Mouse (Mus musculus) kidney, postnatal 36 days (tissue): ENCODE results near the gene Srrm4.

Source experiments
- DNase-seq, 2 experiments: peaks; one replicate each; pipeline ENCODE4 v3.0.0; 2021 to 2022; ENCODE audit warnings: mixed read lengths in 2 of 2

Srrm4 gene

GRCm38 (mm10) chr5:116591346-116592048, at the start of gene Srrm4:
Srrm4 (minus strand) TSS chr5:116591817.
- peak; percentile 34 to 83 for DNase-seq

GRCm38 (mm10) chr5:116592801-116593430, 1.3 kb upstream of the Srrm4 start:
- DNase-seq: peak in 1 of 2 experiments; percentile 16

GRCm38 (mm10) chr5:116592049-116592800, 608 bp upstream of the Srrm4 start:
- no peak for DNase-seq

GRCm38 (mm10) chr5:116590698-116591097, 919 bp downstream of the Srrm4 start:
- DNase-seq: no peak

- DNase-seq: no peak
Observed at GRCm38 (mm10) chr5:116589631-116590030, 2.0 kb downstream of the Srrm4 start.

GRCm38 (mm10) chr5:116588836-116589235, 2.8 kb downstream of the Srrm4 start:
- DNase-seq: no peak

GRCm38 (mm10) chr5:116579533-116579932, 12.1 kb downstream of the Srrm4 start:
- no peak for DNase-seq

DNA sequence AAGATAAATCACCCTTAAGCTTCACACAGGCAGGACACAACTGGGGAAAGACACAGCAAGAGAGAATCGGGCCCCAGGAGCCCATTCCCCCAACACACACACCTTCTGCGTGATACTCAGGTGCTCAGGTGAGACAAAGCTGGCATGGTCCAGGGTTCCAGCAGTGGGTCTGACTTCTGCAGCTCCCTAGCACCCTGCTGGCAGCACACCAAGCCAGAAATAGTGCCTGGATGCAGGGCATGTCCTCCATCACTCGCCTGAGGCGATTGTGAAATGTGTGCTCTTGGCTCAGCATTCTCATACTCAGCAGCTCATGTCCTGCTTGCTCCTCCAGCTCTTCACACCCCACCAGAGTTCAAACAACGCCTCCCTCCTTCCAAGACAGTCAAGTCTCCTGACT, 14.5 kb downstream of the Srrm4 start:
- no peak for DNase-seq

DNA sequence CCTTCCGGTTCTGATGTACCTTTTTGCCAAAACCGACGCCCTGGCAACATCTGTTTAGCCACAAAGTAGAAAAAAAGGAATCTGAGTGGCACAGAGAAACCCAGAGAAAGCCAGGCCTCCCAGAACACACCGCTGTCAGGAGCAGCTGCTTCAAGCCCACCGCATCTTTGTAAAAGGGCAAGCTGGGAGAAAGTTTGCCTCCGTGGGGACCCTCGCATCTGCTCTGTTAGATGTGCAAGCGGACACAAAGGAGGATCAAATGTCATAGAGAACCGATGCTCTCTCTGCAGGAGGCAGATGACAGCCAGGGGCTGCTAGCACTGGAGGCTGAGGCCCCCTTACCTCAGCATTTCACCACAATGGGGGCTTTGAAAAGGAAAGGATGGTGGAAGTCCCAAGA, 18.3 kb downstream of the Srrm4 start:
- no peak for DNase-seq

DNA sequence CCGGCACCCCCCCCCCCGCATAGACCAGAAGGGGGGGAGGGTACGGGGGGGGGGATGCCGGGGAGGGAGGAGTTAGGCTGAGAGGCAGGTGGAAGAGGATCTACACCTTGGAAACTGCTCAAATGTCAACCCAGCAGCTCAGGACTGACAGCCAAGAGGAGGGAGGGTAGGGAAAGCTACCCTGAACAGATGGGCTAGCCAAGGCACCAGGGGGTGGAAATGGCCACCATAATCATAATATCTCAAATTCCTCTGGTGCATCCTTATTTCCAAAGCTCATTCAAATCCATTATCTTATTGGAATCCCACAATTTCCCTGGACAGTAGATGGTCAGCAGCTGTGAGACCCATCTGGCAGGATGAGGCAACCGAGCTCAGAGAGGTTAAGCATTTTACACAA, 19.7 kb downstream of the Srrm4 start:
- DNase-seq: no peak

DNA sequence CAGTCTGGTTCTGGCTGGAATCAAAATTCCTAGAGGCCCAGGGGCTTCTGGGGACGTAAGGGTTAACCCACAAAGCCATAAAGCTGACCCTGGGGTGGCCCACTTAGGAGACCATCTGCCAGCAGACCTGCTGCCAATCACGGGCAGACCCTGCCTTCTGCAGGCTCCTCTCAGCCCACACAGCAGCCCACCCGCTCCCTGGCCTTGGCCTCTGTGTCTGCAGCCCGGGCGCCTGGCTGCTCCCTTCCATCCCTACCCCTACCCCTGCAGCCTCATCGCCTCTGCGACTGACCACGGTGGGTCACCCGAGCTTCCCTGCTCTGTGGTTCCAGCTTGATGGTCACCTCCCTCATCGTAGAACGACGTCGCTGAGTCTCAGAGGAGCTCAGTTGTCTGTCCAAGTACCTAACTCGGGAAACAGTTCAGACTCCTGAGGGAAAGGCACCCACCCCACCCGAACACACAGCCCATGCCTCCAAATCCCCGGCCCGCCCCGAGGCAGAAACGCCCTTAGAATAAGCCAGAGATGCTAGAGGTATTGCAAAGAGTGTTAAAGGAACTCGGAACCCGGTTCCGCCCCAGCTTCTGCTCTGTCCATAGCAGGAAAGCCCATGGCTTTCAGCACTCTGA, 20.3 kb downstream of the Srrm4 start:
- no peak for DNase-seq

DNA sequence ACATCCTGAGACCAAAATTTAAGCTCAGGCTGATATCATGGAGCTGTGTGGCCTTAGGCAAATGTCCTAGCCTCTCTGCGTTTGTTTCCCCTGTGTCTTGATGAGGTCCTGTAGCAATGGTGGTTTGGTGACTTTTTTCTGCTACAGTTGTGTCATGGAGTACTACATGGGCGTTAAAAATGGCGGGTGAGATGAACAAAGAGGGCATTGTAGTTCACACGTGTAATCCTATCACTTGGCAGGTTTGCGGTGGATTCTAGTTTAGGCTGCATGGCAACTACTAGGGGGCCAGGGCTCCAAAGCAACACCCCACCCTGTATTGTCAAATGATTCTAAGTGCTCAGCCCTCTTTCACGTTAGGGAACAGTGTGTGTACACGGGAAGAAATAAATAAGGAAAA, 21.1 kb downstream of the Srrm4 start:
- DNase-seq: no peak

DNA sequence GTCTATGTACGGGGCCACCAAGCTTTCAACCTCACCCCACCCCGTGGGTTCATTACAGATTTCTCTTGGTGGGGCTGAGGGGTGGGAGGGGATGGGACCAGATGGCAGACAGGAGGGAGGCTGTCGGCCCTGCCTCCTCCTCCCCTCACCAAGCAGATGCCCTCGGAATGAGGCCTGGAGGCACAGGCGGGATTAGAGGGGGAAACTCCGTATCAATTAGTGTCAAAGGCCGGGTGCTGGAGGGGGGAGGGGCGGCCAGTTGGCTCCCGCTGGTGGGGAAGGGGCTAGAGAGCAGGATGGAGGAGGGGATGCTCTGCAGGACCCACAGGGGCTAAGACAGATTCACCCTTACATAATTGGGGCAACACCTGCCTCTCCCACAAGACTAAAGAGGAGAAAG, 22.0 kb downstream of the Srrm4 start:
- no peak for DNase-seq

DNA sequence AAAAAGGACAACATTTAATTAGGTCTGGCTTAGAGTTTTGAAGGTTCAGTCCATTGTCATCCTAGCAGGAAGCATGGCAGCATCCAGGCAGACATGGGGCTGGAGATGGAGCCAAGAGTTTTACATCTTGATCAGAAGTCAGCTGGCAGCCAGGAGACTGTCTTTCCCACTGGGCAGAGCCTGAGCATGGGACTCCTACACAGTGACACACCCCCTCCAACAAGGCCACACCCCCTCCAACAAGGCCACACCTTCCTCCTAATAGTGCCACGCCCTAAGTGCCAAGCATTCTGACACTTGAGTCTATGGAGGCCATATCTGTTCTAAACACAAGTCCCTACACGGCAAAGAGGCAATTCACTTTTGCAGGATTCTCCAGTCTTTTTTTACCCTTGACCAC, 23.6 kb downstream of the Srrm4 start:
- no peak for DNase-seq

- DNase-seq: no peak
Observed at GRCm38 (mm10) chr5:116567298-116567697, 24.3 kb downstream of the Srrm4 start.

GRCm38 (mm10) chr5:116566385-116567045, 25.1 kb downstream of the Srrm4 start:
- no peak for DNase-seq

DNA sequence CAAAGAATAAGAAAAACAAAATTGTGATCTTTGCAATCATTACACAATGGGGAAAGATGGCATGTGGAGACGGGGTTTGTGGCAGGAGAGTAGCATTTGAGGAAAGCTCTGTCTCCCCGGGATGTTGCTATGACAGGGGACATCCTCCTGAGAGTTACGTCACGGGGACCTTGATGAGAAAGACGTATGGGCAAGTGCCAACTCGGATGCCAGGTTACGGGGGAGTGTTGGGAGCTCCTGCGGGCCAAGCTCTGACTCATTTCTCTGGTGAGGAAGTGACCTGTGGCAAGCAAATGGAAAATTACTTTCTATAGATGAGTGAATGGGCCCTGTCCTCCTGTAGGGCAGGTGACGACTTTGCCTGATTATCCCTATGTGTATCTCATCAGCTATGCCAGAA, 26.0 kb downstream of the Srrm4 start:
- DNase-seq: no peak

- no peak for DNase-seq
Observed at GRCm38 (mm10) chr5:116564391-116564790, 27.2 kb downstream of the Srrm4 start.

- no peak for DNase-seq
Observed at GRCm38 (mm10) chr5:116563713-116564112, 27.9 kb downstream of the Srrm4 start.

DNA sequence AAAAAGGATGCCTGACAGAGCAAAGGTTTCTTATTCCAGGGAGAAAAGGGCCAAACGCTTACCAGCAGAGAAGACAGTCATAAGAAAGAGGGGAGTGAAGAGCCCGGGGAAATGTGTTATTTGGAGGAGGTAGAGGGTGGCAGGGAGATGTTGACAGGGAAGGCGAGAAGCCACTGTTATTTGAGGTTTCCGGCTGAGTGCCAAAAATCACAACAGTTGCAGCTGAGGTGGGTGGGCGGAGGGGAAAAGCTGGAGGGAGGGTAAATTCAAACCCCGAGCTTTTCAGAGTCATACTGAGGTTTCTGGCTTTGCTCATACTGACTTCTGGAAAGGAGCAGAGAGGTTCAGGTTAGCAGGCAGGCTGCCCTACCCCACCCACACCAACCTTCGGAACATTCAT, 32.5 kb downstream of the Srrm4 start:
- no peak for DNase-seq

DNA sequence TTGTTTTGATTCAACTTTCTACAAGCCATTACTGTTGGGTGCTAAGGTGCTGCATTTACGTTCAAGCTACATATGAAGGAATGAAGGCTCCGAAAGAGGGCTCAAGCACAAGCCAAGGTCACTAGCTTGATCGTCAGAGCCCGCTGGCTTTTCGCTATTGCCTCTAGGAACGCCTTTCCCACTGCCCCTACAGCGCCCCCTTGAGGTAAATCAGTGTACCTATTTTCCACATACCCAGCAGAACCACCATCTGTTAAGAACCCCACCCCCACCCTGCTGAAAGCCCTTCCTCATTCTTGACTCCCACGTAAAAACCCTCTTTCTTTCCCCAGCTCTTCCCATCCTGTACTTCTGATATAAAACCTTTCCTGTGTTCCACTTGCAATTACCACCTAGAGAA, 35.0 kb downstream of the Srrm4 start:
- DNase-seq: no peak

- DNase-seq: peak in 1 of 2 experiments; percentile 13
Observed at GRCm38 (mm10) chr5:116553868-116554267, 37.7 kb downstream of the Srrm4 start.

DNA sequence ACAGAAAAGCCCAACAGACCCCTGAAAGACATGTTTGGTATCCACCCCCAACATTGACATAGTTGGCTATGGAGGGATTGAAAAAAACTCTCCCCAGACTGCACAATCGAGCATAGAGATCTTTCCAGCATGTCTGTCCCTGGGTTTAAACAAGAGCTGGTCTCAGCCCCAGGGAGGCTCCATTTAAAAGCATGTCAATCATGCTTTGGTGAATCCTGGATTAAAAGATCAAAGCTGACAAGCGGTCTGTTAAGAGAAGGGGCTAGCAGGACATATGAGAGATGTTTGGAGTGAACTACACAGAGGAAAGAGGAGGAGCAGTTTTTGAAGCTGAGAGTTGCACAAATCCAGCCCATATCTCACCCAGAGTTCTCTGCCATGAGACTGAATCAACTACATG, 38.5 kb downstream of the Srrm4 start:
- DNase-seq: no peak
